Mouse (Mus musculus): Measurements from ENCODE around the gene Gucy1b1.

GRCm38 (mm10) chr3:82074201-82074851 is at the start of gene Gucy1b1:
- TF ChIP-seq CTCF (IDR thresholded peaks at IDR 0.05; ENCODE audit: extremely low read depth, insufficient read length, insufficient replicate concordance, low read depth, low read length) (no peak), POLR2A (IDR thresholded peaks at IDR 0.05; ENCODE audit: low read depth, low read length) (peak; percentile 49; the same call in 1 of the 2 replicates)

Measured in small intestine, adult 2 months (tissue).